7 mouse cellular contexts compared by ENCODE assay signal in genomic region chr3:122983849-122984248, GRCm38 (mm10). TPM values are rescaled to one million over a fixed set of nuclear protein-coding genes. Genes with fewer than 3 reads are reported as not detected.
DNase-seq lines count a peak whose midpoint lies in the region; ATAC-seq and TF ChIP-seq lines count a peak whose summit lies in the region.

No protein-coding gene starts in this region.

- peak overlapping the region; percentile 85 for H3K4me2 ChIP-seq in liver, embryonic 14.5 days (ENCODE audit: low read depth)
- peak overlapping the region; percentile 67 for H3K4me2 ChIP-seq in neural tube, embryonic 15.5 days

- H3K4me1 ChIP-seq in hindbrain, embryonic 10.5 days (replicated peaks), result peaks cover 17% of the 10 kb centered on the region
- peaks cover 5 to 11% of the 10 kb centered on the region in 2 experiments; a peak in 3 of 4 replicates for H3K4me1 ChIP-seq in liver, embryonic 14.5 days (replicated peaks; ENCODE audit: control insufficient read depth in 2 of 2, insufficient read depth in 2 of 2, low read length in 1 of 2)
- H3K4me1 ChIP-seq in neural tube, embryonic 15.5 days, result no peaks in the 10 kb centered on the region; the same call in 1 of the 2 replicates

- TF ChIP-seq POLR2A in brain, embryonic 14.5 days (IDR thresholded peaks at IDR 0.05; ENCODE audit: borderline replicate concordance, extremely low read depth, insufficient read depth, insufficient read length, poor library complexity, severe bottlenecking), result no peak

- TF ChIP-seq EP300 in liver, embryonic 14.5 days (IDR thresholded peaks at IDR 0.05; ENCODE audit: low read depth), result no peak

- DNase-seq in right cerebral cortex, postnatal 14 days, result peak; percentile 52
- DNase-seq in right cerebral cortex, adult 18-20 months, result no peak
- peak; percentile 84 for DNase-seq in brain, embryonic 14.5 days (ENCODE audit: low read depth)
- no peak for DNase-seq in hindbrain, embryonic 10.5 days (ENCODE audit: low spot score)
- DNase-seq in liver, embryonic 14.5 days (ENCODE audit: low read depth in 3 of 3, low spot score in 3 of 3), result peak; percentile 39 to 53 (median 41)
- no peak for DNase-seq in gastrocnemius, postnatal 10 days

- no peak for TF ChIP-seq CTCF in brain, embryonic 14.5 days (IDR thresholded peaks at IDR 0.05; ENCODE audit: borderline replicate concordance, extremely low read depth, insufficient read depth, insufficient read length)
- no peak for TF ChIP-seq CTCF in liver, embryonic 14.5 days (IDR thresholded peaks at IDR 0.05; ENCODE audit: low read depth)

- peak; percentile 69 for ATAC-seq in liver, embryonic 14.5 days (ENCODE audit: insufficient read depth)
- peak; percentile 84 for ATAC-seq in neural tube, embryonic 15.5 days (ENCODE audit: low FRiP score)

- H3K9ac ChIP-seq in liver, embryonic 14.5 days (replicated peaks), result peak overlapping the region; percentile 77
- peak overlapping the region; percentile 76 for H3K9ac ChIP-seq in neural tube, embryonic 15.5 days (replicated peaks)

- H3K36me3 ChIP-seq in hindbrain, embryonic 10.5 days, result peaks cover 3% of the 10 kb centered on the region; the same call in 1 of the 2 replicates
- no peaks in the 10 kb centered on the region for H3K36me3 ChIP-seq in liver, embryonic 14.5 days (replicated peaks; ENCODE audit: control insufficient read depth, insufficient read depth, low read depth)
- no peaks in the 10 kb centered on the region for H3K36me3 ChIP-seq in neural tube, embryonic 15.5 days

- H3K4me3 ChIP-seq in hindbrain, embryonic 10.5 days, result peak overlapping the region; percentile 80
- peak overlapping the region; percentile 70 to 80 for H3K4me3 ChIP-seq in liver, embryonic 14.5 days (ENCODE audit: insufficient read depth in 1 of 2, low read depth in 2 of 2, low read length in 2 of 2)
- peak overlapping the region; percentile 95 for H3K4me3 ChIP-seq in neural tube, embryonic 15.5 days (replicated peaks)

- peak overlapping the region; percentile 97 for H3K27ac ChIP-seq in hindbrain, embryonic 10.5 days
- peak overlapping the region; percentile 58 for H3K27ac ChIP-seq in liver, embryonic 14.5 days
- peak overlapping the region; percentile 97 for H3K27ac ChIP-seq in neural tube, embryonic 15.5 days (replicated peaks)

- H3K9me3 ChIP-seq in hindbrain, embryonic 10.5 days, result no peaks in the 10 kb centered on the region
- no peaks in the 10 kb centered on the region for H3K9me3 ChIP-seq in liver, embryonic 14.5 days (ENCODE audit: control insufficient read depth, low read length)
- no peaks in the 10 kb centered on the region for H3K9me3 ChIP-seq in neural tube, embryonic 15.5 days (replicated peaks)

- H3K27me3 ChIP-seq in hindbrain, embryonic 10.5 days (ENCODE audit: insufficient read depth, poor library complexity, severe bottlenecking), result no peaks in the 10 kb centered on the region
- no peaks in the 10 kb centered on the region for H3K27me3 ChIP-seq in liver, embryonic 14.5 days (ENCODE audit: control insufficient read depth, insufficient read depth, low read length)
- H3K27me3 ChIP-seq in neural tube, embryonic 15.5 days (replicated peaks), result no peaks in the 10 kb centered on the region

- WGBS in hindbrain, embryonic 10.5 days, result under 1% methylated on average over 30 of the region's 30 CpGs
- WGBS in liver, embryonic 14.5 days (ENCODE audit: insufficient replicate concordance), result 0% methylated on average over 30 of the region's 30 CpGs
- WGBS in neural tube, embryonic 15.5 days, result under 1% methylated on average over 30 of the region's 30 CpGs

RNA-seq across cellular contexts. Expression of gene Usp53, which starts 0.5 kb away (rescaled TPM):
- 3.2 and 4.9 TPM in 2 replicates for polyA plus RNA-seq in brain, embryonic 14.5 days (2012; rRNA removed)
- polyA plus RNA-seq in hindbrain, embryonic 10.5 days (2016; fragmentation: Nextera tagmentation; extraction: Ambion mirVana), result 5.4 and 6.0 TPM in 2 replicates
- 0.45 and 0.78 TPM in 2 replicates for polyA plus RNA-seq in liver, embryonic 14.5 days (2012; rRNA removed)
- 1.6 TPM in 2 replicates for polyA plus RNA-seq in liver, embryonic 14.5 days (2014; fragmentation: Nextera tagmentation; extraction: Ambion mirVana)
- 8.1 and 11.8 TPM in 2 replicates for polyA plus RNA-seq in neural tube, embryonic 15.5 days (2015; fragmentation: Nextera tagmentation; extraction: Ambion mirVana)
- 10 to 100 TPM in 1 of 2 experiments, 1 to 10 TPM in 1; 9.6 to 12.1 TPM for total RNA-seq in gastrocnemius, postnatal 10 days (2021)

RNA-seq across cellular contexts. Expression of gene Myoz2, which starts 51.0 kb away (rescaled TPM):
- 0.16 and 0.25 TPM in 2 replicates for polyA plus RNA-seq in brain, embryonic 14.5 days (2012; rRNA removed)
- polyA plus RNA-seq in hindbrain, embryonic 10.5 days (2016; fragmentation: Nextera tagmentation; extraction: Ambion mirVana), result not detected in 2 replicates
- polyA plus RNA-seq in liver, embryonic 14.5 days (2012; rRNA removed), result not detected in 2 replicates
- not detected in 2 replicates for polyA plus RNA-seq in liver, embryonic 14.5 days (2014; fragmentation: Nextera tagmentation; extraction: Ambion mirVana)
- polyA plus RNA-seq in neural tube, embryonic 15.5 days (2015; fragmentation: Nextera tagmentation; extraction: Ambion mirVana), result 1.8 and 3.5 TPM in 2 replicates
- 100 to 1,000 TPM; 268 to 314 TPM for total RNA-seq in gastrocnemius, postnatal 10 days (2021)

RNA-seq across cellular contexts. Expression of gene 1810037I17Rik, which starts 59.8 kb away (rescaled TPM):
- 34.3 and 45.9 TPM in 2 replicates for polyA plus RNA-seq in brain, embryonic 14.5 days (2012; rRNA removed)
- polyA plus RNA-seq in hindbrain, embryonic 10.5 days (2016; fragmentation: Nextera tagmentation; extraction: Ambion mirVana), result 85.3 and 96.3 TPM in 2 replicates
- 37.6 and 50.6 TPM in 2 replicates for polyA plus RNA-seq in liver, embryonic 14.5 days (2012; rRNA removed)
- polyA plus RNA-seq in liver, embryonic 14.5 days (2014; fragmentation: Nextera tagmentation; extraction: Ambion mirVana), result 110 and 111 TPM in 2 replicates
- 90.4 and 101 TPM in 2 replicates for polyA plus RNA-seq in neural tube, embryonic 15.5 days (2015; fragmentation: Nextera tagmentation; extraction: Ambion mirVana)
- 10 to 100 TPM; 25.8 to 27.3 TPM for total RNA-seq in gastrocnemius, postnatal 10 days (2021)

Comparison
In these comparisons a context has a peak if more than half of its experiments do, and no peak if none do; other contexts are left out.
1. DNase-seq: peak in right cerebral cortex, postnatal 14 days (single experiment), brain, embryonic 14.5 days (single experiment) and liver, embryonic 14.5 days (3 of 3); none in right cerebral cortex, adult 18-20 months (single experiment), hindbrain, embryonic 10.5 days (single experiment) and gastrocnemius, postnatal 10 days (single experiment).
2. Peak in every context shown above with its lines, with median percentiles within 50 percentile points of each other: H3K27ac ChIP-seq and H3K4me3 ChIP-seq.